Mouse (Mus musculus): ENCODE measurements around the gene 9030612E09Rik. TPM values are rescaled to one million over a fixed set of nuclear protein-coding genes. Genes with fewer than 3 reads are reported as not detected.

9030612E09Rik gene
- polyA plus RNA-seq (2015; fragmentation: Nextera tagmentation; extraction: Ambion mirVana): 0.25 and 0.36 TPM in 2 replicates

GRCm38 (mm10) chr10:43174326-43175155, at the start of gene 9030612E09Rik, which contains the start of gene Sobp:
Gene 9030612E09Rik (plus strand): TSS chr10:43174704.
Gene Sobp (minus strand): TSS chr10:43174530.
- H3K36me3 ChIP-seq: no peaks in the 10 kb centered on the region
- 1% methylated on average over 66 of the region's 91 CpGs for WGBS
- no peak within 1 kb of the TSS for H3K27ac ChIP-seq
- peak within 1 kb of the TSS; percentile 51 for H3K9ac ChIP-seq
- peak; percentile 72 for ATAC-seq (ENCODE audit: borderline replicate concordance, extremely low read depth, low FRiP score, low TSS enrichment)
- peak within 1 kb of the TSS; percentile 94 for H3K4me2 ChIP-seq
- peaks cover 80% of the 10 kb centered on the region for H3K27me3 ChIP-seq
- peak within 1 kb of the TSS; percentile 74 for H3K4me3 ChIP-seq
- no peaks in the 10 kb centered on the region for H3K9me3 ChIP-seq
- peaks cover 25% of the 10 kb centered on the region for H3K4me1 ChIP-seq

- H3K4me2 ChIP-seq: no peak overlapping the region
- H3K9ac ChIP-seq: no peak overlapping the region
- H3K9me3 ChIP-seq: no peaks in the 10 kb centered on the region
- H3K36me3 ChIP-seq: no peaks in the 10 kb centered on the region
- no peak overlapping the region for H3K4me3 ChIP-seq
- H3K27me3 ChIP-seq: no peaks in the 10 kb centered on the region
- 56% methylated on average over 3 of the region's 3 CpGs for WGBS
- H3K4me1 ChIP-seq: no peaks in the 10 kb centered on the region
- H3K27ac ChIP-seq: no peak overlapping the region
- ATAC-seq (ENCODE audit: borderline replicate concordance, extremely low read depth, low FRiP score, low TSS enrichment): no peak
Observed at GRCm38 (mm10) chr10:43128750-43129149, 45.8 kb upstream of the 9030612E09Rik start.

GRCm38 (mm10) chr10:43134027-43134426, 40.5 kb upstream of the 9030612E09Rik start:
- no peaks in the 10 kb centered on the region for H3K9me3 ChIP-seq
- no peaks in the 10 kb centered on the region for H3K4me1 ChIP-seq
- 84% methylated on average over 11 of the region's 11 CpGs for WGBS
- no peak overlapping the region for H3K27ac ChIP-seq
- no peak overlapping the region for H3K9ac ChIP-seq
- H3K4me3 ChIP-seq: no peak overlapping the region
- no peaks in the 10 kb centered on the region for H3K27me3 ChIP-seq
- ATAC-seq (ENCODE audit: borderline replicate concordance, extremely low read depth, low FRiP score, low TSS enrichment): no peak
- no peaks in the 10 kb centered on the region for H3K36me3 ChIP-seq
- H3K4me2 ChIP-seq: no peak overlapping the region

GRCm38 (mm10) chr10:43143173-43143572, 31.3 kb upstream of the 9030612E09Rik start:
- no peaks in the 10 kb centered on the region for H3K36me3 ChIP-seq
- H3K4me1 ChIP-seq: no peaks in the 10 kb centered on the region
- H3K9ac ChIP-seq: no peak overlapping the region
- no peak for ATAC-seq (ENCODE audit: borderline replicate concordance, extremely low read depth, low FRiP score, low TSS enrichment)
- 44% methylated on average over 9 of the region's 9 CpGs for WGBS
- H3K27ac ChIP-seq: no peak overlapping the region
- no peaks in the 10 kb centered on the region for H3K27me3 ChIP-seq
- H3K9me3 ChIP-seq: no peaks in the 10 kb centered on the region
- H3K4me3 ChIP-seq: no peak overlapping the region
- no peak overlapping the region for H3K4me2 ChIP-seq

GRCm38 (mm10) chr10:43148456-43148855, 26.0 kb upstream of the 9030612E09Rik start:
- 71% methylated on average over 11 of the region's 11 CpGs for WGBS
- no peak for ATAC-seq (ENCODE audit: borderline replicate concordance, extremely low read depth, low FRiP score, low TSS enrichment)
- Histone ChIP-seq H3K9ac (no peak overlapping the region), H3K4me3 (no peak overlapping the region), H3K27ac (no peak overlapping the region), H3K4me2 (no peak overlapping the region), H3K4me1 (no peaks in the 10 kb centered on the region), H3K9me3 (no peaks in the 10 kb centered on the region), H3K36me3 (no peaks in the 10 kb centered on the region), H3K27me3 (no peaks in the 10 kb centered on the region)

- ATAC-seq (ENCODE audit: borderline replicate concordance, extremely low read depth, low FRiP score, low TSS enrichment): no peak
- 55% methylated on average over 8 of the region's 8 CpGs for WGBS
- Histone ChIP-seq H3K27me3 (no peaks in the 10 kb centered on the region), H3K4me1 (peaks cover 9% of the 10 kb centered on the region), H3K9me3 (no peaks in the 10 kb centered on the region), H3K4me2 (no peak overlapping the region), H3K4me3 (no peak overlapping the region), H3K9ac (no peak overlapping the region), H3K36me3 (no peaks in the 10 kb centered on the region), H3K27ac (no peak overlapping the region)
Observed at GRCm38 (mm10) chr10:43152643-43153042, 21.9 kb upstream of the 9030612E09Rik start.

GRCm38 (mm10) chr10:43155046-43155560, 19.4 kb upstream of the 9030612E09Rik start:
- Histone ChIP-seq H3K9ac (no peak overlapping the region), H3K4me2 (peak overlapping the region; percentile 44), H3K27me3 (no peaks in the 10 kb centered on the region), H3K36me3 (no peaks in the 10 kb centered on the region), H3K9me3 (no peaks in the 10 kb centered on the region), H3K4me3 (no peak overlapping the region), H3K4me1 (peaks cover 9% of the 10 kb centered on the region), H3K27ac (no peak overlapping the region)
- WGBS: 16% methylated on average over 12 of the region's 12 CpGs
- peak; percentile 65; the same call in 1 of the 2 replicates for ATAC-seq (ENCODE audit: borderline replicate concordance, extremely low read depth, low FRiP score, low TSS enrichment)

- WGBS: 62% methylated on average over 5 of the region's 5 CpGs
- H3K4me2 ChIP-seq: no peak overlapping the region
Observed at GRCm38 (mm10) chr10:43158917-43159316, 15.6 kb upstream of the 9030612E09Rik start.

GRCm38 (mm10) chr10:43159333-43159732, 15.2 kb upstream of the 9030612E09Rik start:
- H3K4me2 ChIP-seq: no peak overlapping the region
- H3K36me3 ChIP-seq: no peaks in the 10 kb centered on the region
- peaks cover 9% of the 10 kb centered on the region for H3K4me1 ChIP-seq
- 78% methylated on average over 5 of the region's 5 CpGs for WGBS
- H3K27ac ChIP-seq: no peak overlapping the region
- H3K9ac ChIP-seq: no peak overlapping the region
- no peak for ATAC-seq (ENCODE audit: borderline replicate concordance, extremely low read depth, low FRiP score, low TSS enrichment)
- H3K9me3 ChIP-seq: 0 out of 2 replicates have a peak, but pooled peaks cover 4% of the 10 kb centered on the region
- no peak overlapping the region for H3K4me3 ChIP-seq
- H3K27me3 ChIP-seq: no peaks in the 10 kb centered on the region

More at GRCm38 (mm10) chr10:43158917-43159316, 15.6 kb upstream of the 9030612E09Rik start:
- no peak overlapping the region for H3K4me3 ChIP-seq
- no peak for ATAC-seq (ENCODE audit: borderline replicate concordance, extremely low read depth, low FRiP score, low TSS enrichment)
- H3K4me1 ChIP-seq: peaks cover 9% of the 10 kb centered on the region
- H3K36me3 ChIP-seq: no peaks in the 10 kb centered on the region
- 0 out of 2 replicates have a peak, but pooled peaks cover 4% of the 10 kb centered on the region for H3K9me3 ChIP-seq
- no peaks in the 10 kb centered on the region for H3K27me3 ChIP-seq
- H3K27ac ChIP-seq: no peak overlapping the region
- no peak overlapping the region for H3K9ac ChIP-seq

GRCm38 (mm10) chr10:43162318-43162717, 12.2 kb upstream of the 9030612E09Rik start:
- WGBS: 54% methylated on average over 12 of the region's 12 CpGs
- no peak overlapping the region for H3K4me2 ChIP-seq
- H3K36me3 ChIP-seq: no peaks in the 10 kb centered on the region
- H3K4me3 ChIP-seq: no peak overlapping the region
- H3K9ac ChIP-seq: no peak overlapping the region
- H3K4me1 ChIP-seq: no peaks in the 10 kb centered on the region
- H3K9me3 ChIP-seq: 0 out of 2 replicates have a peak, but pooled peaks cover 4% of the 10 kb centered on the region
- no peak for ATAC-seq (ENCODE audit: borderline replicate concordance, extremely low read depth, low FRiP score, low TSS enrichment)
- no peaks in the 10 kb centered on the region for H3K27me3 ChIP-seq
- H3K27ac ChIP-seq: no peak overlapping the region

- 86% methylated on average over 2 of the region's 2 CpGs for WGBS
- Histone ChIP-seq H3K9me3 (0 out of 2 replicates have a peak, but pooled peaks cover 4% of the 10 kb centered on the region), H3K4me3 (no peak overlapping the region), H3K27ac (no peak overlapping the region), H3K27me3 (peaks cover 7% of the 10 kb centered on the region; the same call in 1 of the 2 replicates), H3K9ac (no peak overlapping the region), H3K36me3 (no peaks in the 10 kb centered on the region), H3K4me1 (no peaks in the 10 kb centered on the region), H3K4me2 (no peak overlapping the region)
- ATAC-seq (ENCODE audit: borderline replicate concordance, extremely low read depth, low FRiP score, low TSS enrichment): no peak
Observed at GRCm38 (mm10) chr10:43164406-43164805, 10.1 kb upstream of the 9030612E09Rik start.

- ATAC-seq (ENCODE audit: borderline replicate concordance, extremely low read depth, low FRiP score, low TSS enrichment): no peak
- WGBS: 74% methylated on average over 1 of the region's 1 CpGs
Observed at GRCm38 (mm10) chr10:43166146-43166545, 8.4 kb upstream of the 9030612E09Rik start.

More at GRCm38 (mm10) chr10:43166146-43166545, 8.4 kb upstream of the 9030612E09Rik start:
- no peak overlapping the region for H3K4me2 ChIP-seq
- H3K4me3 ChIP-seq: no peak overlapping the region
- peaks cover 19% of the 10 kb centered on the region; the same call in 1 of the 2 replicates for H3K27me3 ChIP-seq
- peaks cover 5% of the 10 kb centered on the region for H3K4me1 ChIP-seq
- no peak overlapping the region for H3K27ac ChIP-seq
- H3K9me3 ChIP-seq: 0 out of 2 replicates have a peak, but pooled peaks cover 4% of the 10 kb centered on the region
- no peak overlapping the region for H3K9ac ChIP-seq
- no peaks in the 10 kb centered on the region for H3K36me3 ChIP-seq

Data from lung, embryonic 15.5 days (tissue).